In the genomic region with DNA sequence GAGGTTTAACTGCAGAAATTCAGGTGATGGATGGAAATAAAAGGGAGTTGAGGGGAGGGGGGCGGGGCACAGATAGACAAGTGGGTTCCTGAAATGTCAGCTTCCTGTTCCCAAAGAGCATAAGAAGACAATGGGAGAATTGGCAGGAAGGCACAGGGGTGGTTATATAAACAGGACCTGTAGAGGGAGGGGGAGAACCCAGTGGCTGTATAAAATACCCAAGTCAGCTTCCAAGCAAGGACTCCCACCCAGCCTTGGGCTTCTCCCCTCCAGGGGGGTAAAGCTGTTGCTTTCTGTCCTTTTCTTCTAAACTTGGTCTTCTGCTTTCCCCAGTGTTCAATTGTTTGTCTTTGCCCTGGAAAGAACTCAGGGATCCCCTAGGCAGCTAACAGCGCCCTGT, we compare ENCODE assay signal across 30 mouse cellular contexts. TPM values are rescaled to one million over a fixed set of nuclear protein-coding genes. Genes with fewer than 3 reads are reported as not detected.
"Had no signal": no experiment of that assay in that cellular context is flagged by ENCODE, and none has a peak within 500 bp of the region (broad histone marks: within the 10 kb centered on the region; RNA-seq: fewer than 3 reads in every experiment).

No protein-coding gene starts in this region.

- H3K27ac ChIP-seq: heart, embryonic 13.5 days; heart, embryonic 15.5 days; hindbrain, embryonic 13.5 days; hindbrain, embryonic 15.5 days; hindbrain, postnatal 0 days; kidney, embryonic 15.5 days; kidney, postnatal 0 days; layer of hippocampus, adult 2 months; limb, embryonic 10.5 days; limb, embryonic 12.5 days had no signal

- ATAC-seq: forebrain, embryonic 16.5 days; hindbrain, postnatal 0 days; intestine, embryonic 16.5 days had no signal

- H3K9me3 ChIP-seq: heart, embryonic 13.5 days; heart, embryonic 15.5 days; hindbrain, embryonic 13.5 days; hindbrain, embryonic 15.5 days; kidney, embryonic 15.5 days; limb, embryonic 10.5 days; limb, embryonic 12.5 days had no signal

- H3K4me3 ChIP-seq: heart, embryonic 13.5 days; heart, embryonic 15.5 days; hindbrain, embryonic 13.5 days; hindbrain, embryonic 15.5 days; kidney, embryonic 15.5 days; layer of hippocampus, adult 2 months; limb, embryonic 10.5 days; limb, embryonic 12.5 days had no signal

- DNase-seq: gastrocnemius, postnatal 14 days; gastrocnemius, postnatal 36 days; heart, adult 18-20 months; heart, postnatal 14 days; heart, postnatal 36 days; kidney, adult 11 months; kidney, adult 2 months; kidney, adult 9 months; kidney, postnatal 14 days; kidney, postnatal 36 days; layer of hippocampus, postnatal 36 days; liver had no signal

- H3K4me2 ChIP-seq: heart, embryonic 11.5 days; heart, embryonic 13.5 days; heart, embryonic 15.5 days; hindbrain, embryonic 13.5 days; hindbrain, embryonic 15.5 days; kidney, embryonic 15.5 days; limb, embryonic 12.5 days had no signal

- H3K36me3 ChIP-seq: heart, embryonic 13.5 days; heart, embryonic 15.5 days; hindbrain, embryonic 13.5 days; hindbrain, embryonic 15.5 days; kidney, embryonic 15.5 days; limb, embryonic 10.5 days; limb, embryonic 12.5 days had no signal

- H3K27me3 ChIP-seq: heart, embryonic 13.5 days; heart, embryonic 15.5 days; hindbrain, embryonic 13.5 days; hindbrain, embryonic 15.5 days; kidney, embryonic 15.5 days; limb, embryonic 12.5 days had no signal

- H3K4me1 ChIP-seq: heart, embryonic 15.5 days; kidney, embryonic 15.5 days; limb, embryonic 10.5 days; limb, embryonic 12.5 days had no signal

- H3K9ac ChIP-seq: heart, embryonic 13.5 days; heart, embryonic 15.5 days; hindbrain, embryonic 13.5 days; hindbrain, embryonic 15.5 days; kidney, embryonic 15.5 days; limb, embryonic 12.5 days had no signal

RNA-seq across cellular contexts. Expression of a gene that starts 55.5 kb away (rescaled TPM):
- total RNA-seq: gastrocnemius, adult 8-10 months; gastrocnemius, postnatal 14 days; gastrocnemius, postnatal 36 days; hematopoietic stem cell, adult 5-6 weeks; layer of hippocampus, adult 2 months; left cerebral cortex, adult 18-20 months; left cerebral cortex, postnatal 36 days had no signal
- polyA plus RNA-seq: frontal cortex, adult 2 months had no signal
